In genomic region chr7:101421529-101421928, GRCm38 (mm10) we compare ENCODE assay signal across 8 mouse cellular contexts. TPM values are rescaled to one million over a fixed set of nuclear protein-coding genes. Genes with fewer than 3 reads are reported as not detected.
DNase-seq lines count a peak whose midpoint lies in the region; ATAC-seq and TF ChIP-seq lines count a peak whose summit lies in the region.

Gene Pde2a (plus strand): TSS chr7:101421691.

- TF ChIP-seq EP300 in liver, embryonic 14.5 days (IDR thresholded peaks at IDR 0.05; ENCODE audit: low read depth): 0 out of 2 replicates have a peak, but pooled peaks have one; percentile 40

- H3K27ac ChIP-seq in intestine, embryonic 14.5 days (ENCODE audit: low read depth): no peak within 1 kb of the TSS
- H3K27ac ChIP-seq in liver, embryonic 14.5 days: no peak within 1 kb of the TSS

- H3K9me3 ChIP-seq in intestine, embryonic 14.5 days (ENCODE audit: control insufficient read depth, low read length): no peaks in the 10 kb centered on the region
- H3K9me3 ChIP-seq in liver, embryonic 14.5 days (ENCODE audit: control insufficient read depth, low read length): no peaks in the 10 kb centered on the region

- H3K4me2 ChIP-seq in intestine, embryonic 14.5 days (ENCODE audit: low read length): no peak within 1 kb of the TSS
- peak within 1 kb of the TSS; percentile 21; the same call in 1 of the 2 replicates for H3K4me2 ChIP-seq in liver, embryonic 14.5 days (ENCODE audit: low read depth)

- H3K4me3 ChIP-seq in intestine, embryonic 14.5 days (ENCODE audit: low read depth, low read length): no peak within 1 kb of the TSS
- H3K4me3 ChIP-seq in liver, embryonic 14.5 days (ENCODE audit: insufficient read depth in 1 of 2, low read depth in 2 of 2, low read length in 2 of 2): no peak within 1 kb of the TSS

- DNase-seq in cerebellum, postnatal 14 days: peak; percentile 26 to 37
- no peak for DNase-seq in cerebellum, adult 11 months
- DNase-seq in adrenal gland, postnatal 36 days: no peak
- DNase-seq in frontal cortex, postnatal 36 days (ENCODE audit: low spot score in 2 of 2): peak; percentile 87 to 88
- DNase-seq in intestine, embryonic 14.5 days (ENCODE audit: low spot score): no peak
- DNase-seq in liver, embryonic 14.5 days (ENCODE audit: low read depth in 3 of 3, low spot score in 3 of 3): peak; percentile 22 to 29 (median 27)
- DNase-seq in right cerebral cortex, postnatal 4 days: peak; percentile 70
- no peak for DNase-seq in cerebellum, adult 18-20 months

- H3K4me1 ChIP-seq in intestine, embryonic 14.5 days (replicated peaks; ENCODE audit: control insufficient read depth, insufficient read depth, low read length): no peaks in the 10 kb centered on the region
- peaks cover 0 to 5% of the 10 kb centered on the region in 2 experiments; a peak in 2 of 4 replicates for H3K4me1 ChIP-seq in liver, embryonic 14.5 days (replicated peaks; ENCODE audit: control insufficient read depth in 2 of 2, insufficient read depth in 2 of 2, low read length in 1 of 2)

- no peaks in the 10 kb centered on the region for H3K36me3 ChIP-seq in intestine, embryonic 14.5 days (ENCODE audit: control insufficient read depth, insufficient read depth, low read length)
- no peaks in the 10 kb centered on the region for H3K36me3 ChIP-seq in liver, embryonic 14.5 days (replicated peaks; ENCODE audit: control insufficient read depth, insufficient read depth, low read depth)

- H3K9ac ChIP-seq in intestine, embryonic 14.5 days (ENCODE audit: low read length): no peak within 1 kb of the TSS
- no peak within 1 kb of the TSS for H3K9ac ChIP-seq in liver, embryonic 14.5 days (replicated peaks)

- no peak for ATAC-seq in intestine, embryonic 14.5 days (replicated peaks; ENCODE audit: low FRiP score, low TSS enrichment, low read depth)
- peak; percentile 76 for ATAC-seq in liver, embryonic 14.5 days (ENCODE audit: insufficient read depth)

- peaks cover 6% of the 10 kb centered on the region; the same call in 1 of the 2 replicates for H3K27me3 ChIP-seq in intestine, embryonic 14.5 days (replicated peaks; ENCODE audit: control insufficient read depth, insufficient read depth, low read length)
- no peaks in the 10 kb centered on the region; the same call in 1 of the 2 replicates for H3K27me3 ChIP-seq in liver, embryonic 14.5 days (ENCODE audit: control insufficient read depth, insufficient read depth, low read length)

- TF ChIP-seq CTCF in liver, embryonic 14.5 days (IDR thresholded peaks at IDR 0.05; ENCODE audit: low read depth): no peak

- 16% methylated on average over 6 of the region's 6 CpGs for WGBS in intestine, embryonic 14.5 days
- WGBS in liver, embryonic 14.5 days (ENCODE audit: insufficient replicate concordance): 7% methylated on average over 6 of the region's 6 CpGs

RNA-seq across cellular contexts. Expression of gene Pde2a, which starts in this region (rescaled TPM):
- 100 to 1,000 TPM; 163 to 207 TPM for total RNA-seq in adrenal gland, postnatal 36 days (2021)
- 16.4 and 20.0 TPM in 2 replicates for polyA plus RNA-seq in intestine, embryonic 14.5 days (2014; fragmentation: Nextera tagmentation; extraction: Ambion mirVana)
- polyA plus RNA-seq in liver, embryonic 14.5 days (2012; rRNA removed): 3.0 and 3.2 TPM in 2 replicates
- 2.5 and 6.6 TPM in 2 replicates for polyA plus RNA-seq in liver, embryonic 14.5 days (2014; fragmentation: Nextera tagmentation; extraction: Ambion mirVana)

Comparison
In these comparisons a context has a peak if more than half of its experiments do, and no peak if none do; other contexts are left out.
1. DNase-seq: peak in cerebellum, postnatal 14 days (2 of 2), frontal cortex, postnatal 36 days (2 of 2), liver, embryonic 14.5 days (3 of 3) and right cerebral cortex, postnatal 4 days (single experiment); none in cerebellum, adult 11 months (single experiment), adrenal gland, postnatal 36 days (0 of 2), intestine, embryonic 14.5 days (single experiment) and cerebellum, adult 18-20 months (0 of 2).